In the genomic region with DNA sequence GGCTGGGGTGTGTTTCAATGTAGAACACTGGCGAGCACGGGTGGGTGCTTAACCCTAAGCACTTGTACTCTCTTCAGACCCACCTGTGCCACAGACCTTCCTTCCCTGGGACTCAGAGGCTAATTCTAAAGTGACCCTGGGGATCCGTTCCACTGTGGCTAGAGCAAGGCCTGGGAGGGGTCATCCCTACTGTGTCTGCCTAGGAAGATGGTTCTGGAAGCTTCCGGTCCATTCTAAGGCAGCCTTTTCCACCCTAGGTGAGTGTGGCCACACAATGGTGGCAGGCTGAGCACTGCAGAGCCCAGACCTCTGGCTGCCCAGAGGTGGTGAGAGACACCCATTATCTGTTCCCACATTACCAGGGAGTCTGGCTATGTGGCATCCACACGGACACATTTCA, we compare ENCODE assay signal across 6 mouse cellular contexts.
"Had no signal": no experiment of that assay in that cellular context is flagged by ENCODE, and none has a peak within 500 bp of the region (broad histone marks: within the 10 kb centered on the region; RNA-seq: fewer than 3 reads in every experiment).

No protein-coding gene starts in this region.

- H3K27ac ChIP-seq: midbrain, embryonic 12.5 days; neural tube, embryonic 13.5 days; neural tube, embryonic 15.5 days had no signal

- H3K36me3 ChIP-seq: midbrain, embryonic 10.5 days; midbrain, embryonic 12.5 days; neural tube, embryonic 13.5 days; neural tube, embryonic 15.5 days had no signal

- H3K4me2 ChIP-seq: lung, embryonic 14.5 days; midbrain, embryonic 12.5 days; neural tube, embryonic 13.5 days; neural tube, embryonic 15.5 days had no signal

- H3K9me3 ChIP-seq: midbrain, embryonic 10.5 days; midbrain, embryonic 12.5 days; neural tube, embryonic 13.5 days; neural tube, embryonic 15.5 days had no signal

- H3K4me3 ChIP-seq: midbrain, embryonic 10.5 days; midbrain, embryonic 12.5 days; myocyte; neural tube, embryonic 13.5 days; neural tube, embryonic 15.5 days had no signal

- H3K27me3 ChIP-seq: midbrain, embryonic 12.5 days; neural tube, embryonic 13.5 days; neural tube, embryonic 15.5 days had no signal

- H3K9ac ChIP-seq: lung, embryonic 14.5 days; midbrain, embryonic 12.5 days; neural tube, embryonic 13.5 days; neural tube, embryonic 15.5 days had no signal
